Mouse (Mus musculus) limb, embryonic 14.5 days (tissue): ENCODE results near the gene Gm28051. TPM values are rescaled to one million over a fixed set of nuclear protein-coding genes. Genes with fewer than 3 reads are reported as not detected.
A peak's percentile ranks its signal among the peaks of the same experiment; 100 is the strongest.

ENCODE experiments used
- ATAC-seq: fragments of 200-750 bp; cut with Nextera tagmentation; 2 replicates; pipeline ENCODE4 v1.8.0; 2017; ENCODE audit warnings: low read depth, moderate number of reproducible peaks, moderate TSS enrichment; ENCODE audit not compliant: low FRiP score
- DNase-seq: peaks from one replicate; pipeline ENCODE4 v3.0.0-alpha.2; 2015; ENCODE audit warnings: low spot score
- H3K27ac ChIP-seq: fragments of 300-500 bp; sonication (generic); replicated peaks from 2 replicates; pipeline ENCODE4 v1.5.1; 2014; ENCODE audit warnings: low read depth, mild to moderate bottlenecking, low read length, moderate library complexity, mixed read lengths
- H3K27me3 ChIP-seq: fragments of 300-500 bp; sonication (generic); 2 replicates; pipeline ENCODE4 v1.6.1; 2014; ENCODE audit warnings: low read length, mixed read lengths; ENCODE audit not compliant: control insufficient read depth, insufficient read depth
- H3K36me3 ChIP-seq: fragments of 300-500 bp; sonication (generic); 2 replicates; pipeline ENCODE4 v1.6.1; 2014; ENCODE audit warnings: mild to moderate bottlenecking, low read length, moderate library complexity, mixed read lengths; ENCODE audit not compliant: control insufficient read depth, insufficient read depth
- H3K4me1 ChIP-seq: fragments of 300-500 bp; sonication (generic); 2 replicates; pipeline ENCODE4 v1.6.1; 2014; ENCODE audit warnings: antibody characterized with exemption, low read length, mixed read lengths; ENCODE audit not compliant: control insufficient read depth, insufficient read depth
- H3K4me2 ChIP-seq: fragments of 300-500 bp; sonication (generic); replicated peaks from 2 replicates; pipeline ENCODE4 v1.6.1; 2014; ENCODE audit warnings: low read depth, mild to moderate bottlenecking, low read length, moderate library complexity; ENCODE audit not compliant: severe bottlenecking
- H3K4me3 ChIP-seq: fragments of 300-500 bp; sonication (generic); replicated peaks from 2 replicates; pipeline ENCODE4 v1.5.1; 2014; ENCODE audit warnings: low read length
- H3K9ac ChIP-seq: fragments of 300-500 bp; sonication (generic); 2 replicates; pipeline ENCODE4 v1.6.1; 2014; ENCODE audit warnings: mild to moderate bottlenecking, low read depth, low read length, moderate library complexity; ENCODE audit not compliant: severe bottlenecking
- H3K9me3 ChIP-seq: fragments of 300-500 bp; sonication (generic); 2 replicates; pipeline ENCODE4 v1.6.1; 2016; ENCODE audit warnings: low read length; ENCODE audit not compliant: control insufficient read depth
- POLR2A ChIP-seq: fragments of 200-500 bp; IDR thresholded peaks from 2 replicates; pipeline ENCODE4 v1.8.0; 2012; ENCODE audit warnings: inconsistent platforms, mild to moderate bottlenecking, moderate library complexity, borderline replicate concordance; ENCODE audit not compliant: insufficient read depth, insufficient read length; ENCODE audit errors: extremely low read depth
- WGBS: fragments of 180-500 bp; shearing (Covaris S2); extraction: QIAGEN DNeasy Blood & Tissue Kit; methylation state at CpG from one replicate; pipeline ENCODE4 v1.1.7; 2014; 5-methylcytosine and 5-hydroxymethylcytosine counted together
- polyA plus RNA-seq, 2 experiments: library from polyadenylated mRNA; depleted of rRNA in 1 of 2; stranded (reverse) in 1 of 2; unstranded in 1 of 2; fragments of >200 nt; fragmentation: Nextera tagmentation in 1 of 2; extraction: Ambion mirVana in 1 of 2; gene quantifications; 2 replicates each; pipeline versions ENCODE4 v1.2.1 to v1.2.3; 2012 to 2014

The Gm28051 gene
- polyA plus RNA-seq, 2 experiments, result not detected

- Histone ChIP-seq H3K27ac (no peak overlapping the region), H3K27me3 (no peaks in the 10 kb centered on the region), H3K9me3 (no peaks in the 10 kb centered on the region), H3K4me2 (no peak overlapping the region), H3K36me3 (no peaks in the 10 kb centered on the region), H3K4me3 (no peak overlapping the region), H3K4me1 (0 out of 2 replicates have a peak, but pooled peaks cover 5% of the 10 kb centered on the region), H3K9ac (no peak overlapping the region)
- no peak for TF ChIP-seq POLR2A
- no peak for ATAC-seq
- no peak for DNase-seq
- 82% methylated on average over 8 of the region's 8 CpGs for WGBS
These were observed 34.6 kb downstream of the Gm28051 start for GRCm38 (mm10) chr12:102722966-102723365.

- ATAC-seq, result no peak
- Histone ChIP-seq H3K27me3 (no peaks in the 10 kb centered on the region), H3K36me3 (no peaks in the 10 kb centered on the region), H3K9ac (no peak overlapping the region), H3K4me3 (no peak overlapping the region), H3K9me3 (no peaks in the 10 kb centered on the region), H3K4me1 (0 out of 2 replicates have a peak, but pooled peaks cover 5% of the 10 kb centered on the region), H3K27ac (no peak overlapping the region), H3K4me2 (no peak overlapping the region)
- WGBS, result 58% methylated on average over 11 of the region's 11 CpGs
- no peak for TF ChIP-seq POLR2A
- DNase-seq, result no peak
These were observed 35.1 kb downstream of the Gm28051 start for GRCm38 (mm10) chr12:102722451-102722850.

GRCm38 (mm10) chr12:102719552-102720315 lies 37.8 kb downstream of the Gm28051 start:
- 27% methylated on average over 13 of the region's 13 CpGs for WGBS
- no peak for TF ChIP-seq POLR2A
- Histone ChIP-seq H3K4me1 (0 out of 2 replicates have a peak, but pooled peaks cover 5% of the 10 kb centered on the region), H3K9ac (no peak overlapping the region), H3K4me3 (no peak overlapping the region), H3K27ac (no peak overlapping the region), H3K9me3 (no peaks in the 10 kb centered on the region), H3K36me3 (no peaks in the 10 kb centered on the region), H3K27me3 (no peaks in the 10 kb centered on the region), H3K4me2 (peak overlapping the region; percentile 20; the same call in 1 of the 2 replicates)
- peak; percentile 76; the same call in 1 of the 2 replicates for ATAC-seq
- peak; percentile 85 for DNase-seq

GRCm38 (mm10) chr12:102714654-102715395 lies 42.7 kb downstream of the Gm28051 start:
- no peaks in the 10 kb centered on the region for H3K36me3 ChIP-seq

GRCm38 (mm10) chr12:102714116-102714515 lies 43.4 kb downstream of the Gm28051 start:
- no peak overlapping the region for H3K4me2 ChIP-seq
- H3K36me3 ChIP-seq, result no peaks in the 10 kb centered on the region
- DNase-seq, result no peak
- no peak overlapping the region for H3K9ac ChIP-seq
- no peak overlapping the region for H3K4me3 ChIP-seq
- WGBS, result 92% methylated on average over 2 of the region's 2 CpGs
- H3K27ac ChIP-seq, result no peak overlapping the region
- no peaks in the 10 kb centered on the region for H3K27me3 ChIP-seq
- ATAC-seq, result no peak
- H3K4me1 ChIP-seq, result no peaks in the 10 kb centered on the region; the same call in 1 of the 2 replicates
- no peaks in the 10 kb centered on the region for H3K9me3 ChIP-seq
- no peak for TF ChIP-seq POLR2A

More at GRCm38 (mm10) chr12:102714654-102715395, 42.7 kb downstream of the Gm28051 start:
- Histone ChIP-seq H3K27me3 (no peaks in the 10 kb centered on the region), H3K9me3 (no peaks in the 10 kb centered on the region), H3K4me3 (no peak overlapping the region), H3K27ac (no peak overlapping the region), H3K4me1 (peaks cover 4% of the 10 kb centered on the region; the same call in 1 of the 2 replicates), H3K9ac (no peak overlapping the region), H3K4me2 (no peak overlapping the region)
- ATAC-seq (no peak), DNase-seq (no peak)
- WGBS, result 86% methylated on average over 10 of the region's 10 CpGs
- TF ChIP-seq POLR2A, result no peak
